Mouse (Mus musculus) liver, embryonic 12.5 days (tissue): ENCODE data around the gene Ccin. TPM values are rescaled to one million over a fixed set of nuclear protein-coding genes. Genes with fewer than 3 reads are reported as not detected.

ENCODE experiments used
- ATAC-seq: fragments of 200-750 bp; cut with Nextera tagmentation; 2 replicates; pipeline ENCODE4 v1.8.0; 2017; ENCODE audit warnings: moderate number of reproducible peaks, mild to moderate bottlenecking, moderate library complexity
- H3K27ac ChIP-seq: fragments of 300-500 bp; sonication (generic); 2 replicates; pipeline ENCODE4 v1.5.1; 2016; ENCODE audit warnings: mild to moderate bottlenecking
- H3K27me3 ChIP-seq: fragments of 300-500 bp; sonication (generic); replicated peaks from 2 replicates; pipeline ENCODE4 v1.6.1; 2016; ENCODE audit warnings: mild to moderate bottlenecking, moderate library complexity
- H3K36me3 ChIP-seq: fragments of 300-500 bp; sonication (generic); 2 replicates; pipeline ENCODE4 v1.6.1; 2016; ENCODE audit warnings: mild to moderate bottlenecking, moderate library complexity
- H3K4me1 ChIP-seq: fragments of 300-500 bp; sonication (generic); 2 replicates; pipeline ENCODE4 v1.6.1; 2016
- H3K4me2 ChIP-seq: fragments of 300-500 bp; sonication (generic); 2 replicates; pipeline ENCODE4 v1.6.1; 2016; ENCODE audit warnings: mild to moderate bottlenecking, moderate library complexity
- H3K4me3 ChIP-seq: fragments of 300-500 bp; sonication (generic); 2 replicates; pipeline ENCODE4 v1.5.1; 2016; ENCODE audit warnings: mild to moderate bottlenecking, moderate library complexity
- H3K9ac ChIP-seq: fragments of 300-500 bp; sonication (generic); 2 replicates; pipeline ENCODE4 v1.6.1; 2016; ENCODE audit warnings: mild to moderate bottlenecking, moderate library complexity
- H3K9me3 ChIP-seq: fragments of 300-500 bp; sonication (generic); replicated peaks from 2 replicates; pipeline ENCODE4 v1.6.1; 2016; ENCODE audit warnings: mild to moderate bottlenecking, moderate library complexity
- WGBS: fragments of 180-500 bp; shearing (Covaris S2); methylation state at CpG from one replicate; pipeline ENCODE4 v1.1.7; 2016; ENCODE audit not compliant: insufficient replicate concordance; 5-methylcytosine and 5-hydroxymethylcytosine counted together
- polyA plus RNA-seq: library from polyadenylated mRNA; unstranded; fragments of >200 nt; fragmentation: Nextera tagmentation; extraction: Ambion mirVana; gene quantifications from 2 replicates; pipeline ENCODE4 v1.2.1, GENCODE M21; 2016

Gene Ccin
- polyA plus RNA-seq, 1 experiment from 2014 or later = not detected

- no peak overlapping the region for H3K9ac ChIP-seq
- H3K4me1 ChIP-seq = peaks cover 48% of the 10 kb centered on the region
- H3K4me3 ChIP-seq = no peak overlapping the region
- 0 out of 2 replicates have a peak, but pooled peaks cover 5% of the 10 kb centered on the region for H3K27me3 ChIP-seq
- no peak overlapping the region for H3K4me2 ChIP-seq
- WGBS = 60% methylated on average over 17 of the region's 17 CpGs
- H3K27ac ChIP-seq = peak overlapping the region; percentile 53
- H3K36me3 ChIP-seq = peaks cover 34% of the 10 kb centered on the region
- no peak for ATAC-seq
- H3K9me3 ChIP-seq = no peaks in the 10 kb centered on the region
Measured at GRCm38 (mm10) chr4:43978521-43979443, 4.5 kb upstream of the Ccin start.

GRCm38 (mm10) chr4:43979746-43980145 is 3.5 kb upstream of the Ccin start:
- peaks cover 39% of the 10 kb centered on the region for H3K4me1 ChIP-seq
- no peak overlapping the region for H3K4me3 ChIP-seq
- WGBS = 78% methylated on average over 3 of the region's 3 CpGs
- no peak overlapping the region; the same call in 1 of the 2 replicates for H3K27ac ChIP-seq
- H3K36me3 ChIP-seq = peaks cover 28% of the 10 kb centered on the region
- H3K9me3 ChIP-seq = no peaks in the 10 kb centered on the region
- H3K4me2 ChIP-seq = no peak overlapping the region
- no peak overlapping the region for H3K9ac ChIP-seq
- peaks cover 5% of the 10 kb centered on the region; the same call in 1 of the 2 replicates for H3K27me3 ChIP-seq
- ATAC-seq = no peak

- Histone ChIP-seq H3K27ac (no peak overlapping the region; the same call in 1 of the 2 replicates), H3K9me3 (no peaks in the 10 kb centered on the region), H3K4me1 (peaks cover 34% of the 10 kb centered on the region), H3K27me3 (peaks cover 5% of the 10 kb centered on the region; the same call in 1 of the 2 replicates), H3K36me3 (peaks cover 27% of the 10 kb centered on the region), H3K9ac (no peak overlapping the region), H3K4me3 (no peak overlapping the region), H3K4me2 (no peak overlapping the region)
- 73% methylated on average over 4 of the region's 4 CpGs for WGBS
- no peak for ATAC-seq
Measured at GRCm38 (mm10) chr4:43980236-43980635, 3.0 kb upstream of the Ccin start.

- WGBS = 90% methylated on average over 6 of the region's 6 CpGs
- H3K27me3 ChIP-seq = peaks cover 8% of the 10 kb centered on the region; the same call in 1 of the 2 replicates
- H3K4me2 ChIP-seq = no peak overlapping the region
- H3K36me3 ChIP-seq = peaks cover 26% of the 10 kb centered on the region
- H3K27ac ChIP-seq = no peak overlapping the region
- peaks cover 32% of the 10 kb centered on the region for H3K4me1 ChIP-seq
- H3K9me3 ChIP-seq = no peaks in the 10 kb centered on the region
- H3K4me3 ChIP-seq = no peak overlapping the region
- no peak overlapping the region for H3K9ac ChIP-seq
- no peak for ATAC-seq
Measured at GRCm38 (mm10) chr4:43980846-43981245, 2.4 kb upstream of the Ccin start.

DNA sequence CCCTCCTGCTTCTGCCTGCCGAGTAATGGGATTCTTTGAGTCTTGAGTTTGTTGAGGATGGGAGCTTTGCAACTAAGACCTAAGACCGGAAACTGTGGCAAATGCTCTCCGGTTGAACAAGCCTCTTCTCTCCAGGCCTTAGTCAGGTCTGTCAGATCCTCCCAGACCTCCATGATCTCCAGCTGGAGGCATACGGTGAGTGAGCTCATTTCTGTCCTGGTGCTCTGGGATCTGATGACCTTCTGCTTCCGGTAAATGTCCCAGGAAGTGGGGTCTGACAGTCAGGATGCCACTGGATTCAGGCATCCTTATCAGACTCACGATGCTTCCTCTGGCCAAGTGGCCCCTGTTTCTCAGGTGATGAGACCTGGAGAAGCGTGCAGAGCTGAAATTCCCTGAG is 2.0 kb upstream of the Ccin start:
- no peak overlapping the region for H3K27ac ChIP-seq
- no peaks in the 10 kb centered on the region for H3K9me3 ChIP-seq
- H3K4me3 ChIP-seq = no peak overlapping the region
- WGBS = 55% methylated on average over 7 of the region's 7 CpGs
- H3K27me3 ChIP-seq = peaks cover 11% of the 10 kb centered on the region; the same call in 1 of the 2 replicates
- H3K9ac ChIP-seq = no peak overlapping the region
- peaks cover 22% of the 10 kb centered on the region for H3K36me3 ChIP-seq
- ATAC-seq = no peak
- no peak overlapping the region for H3K4me2 ChIP-seq
- peaks cover 28% of the 10 kb centered on the region for H3K4me1 ChIP-seq

- Histone ChIP-seq H3K9ac (peak overlapping the region; percentile 69), H3K4me2 (peak overlapping the region; percentile 73), H3K9me3 (no peaks in the 10 kb centered on the region), H3K27me3 (peaks cover 13% of the 10 kb centered on the region; the same call in 1 of the 2 replicates), H3K4me3 (peak overlapping the region; percentile 48), H3K4me1 (peaks cover 27% of the 10 kb centered on the region), H3K27ac (peak overlapping the region; percentile 59), H3K36me3 (peaks cover 18% of the 10 kb centered on the region)
- ATAC-seq = peak; percentile 90
- WGBS = 3% methylated on average over 24 of the region's 24 CpGs
Measured at GRCm38 (mm10) chr4:43982053-43982732, 1.1 kb upstream of the Ccin start.

DNA sequence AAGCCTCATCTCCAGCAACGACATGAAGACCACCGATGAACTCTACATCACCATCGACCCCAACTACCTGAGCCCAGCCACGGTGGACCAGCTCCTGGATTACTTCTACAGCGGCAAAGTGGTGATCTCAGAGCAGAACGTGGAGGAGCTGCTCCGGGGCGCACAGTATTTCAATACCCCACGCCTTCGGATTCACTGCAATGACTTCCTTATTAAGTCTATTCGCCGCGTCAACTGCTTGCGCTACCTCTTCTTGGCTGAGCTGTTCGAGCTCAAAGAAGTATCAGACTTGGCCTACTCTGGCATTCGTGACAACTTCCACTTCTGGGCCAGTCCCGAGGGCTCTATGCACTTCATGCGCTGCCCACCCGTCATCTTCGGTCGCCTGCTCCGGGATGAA is 473 bp downstream of the Ccin start:
- Histone ChIP-seq H3K27me3 (peaks cover 13% of the 10 kb centered on the region; the same call in 1 of the 2 replicates), H3K4me1 (peaks cover 20% of the 10 kb centered on the region), H3K9ac (no peak overlapping the region), H3K36me3 (peaks cover 5% of the 10 kb centered on the region; the same call in 1 of the 2 replicates), H3K27ac (no peak overlapping the region), H3K4me2 (no peak overlapping the region), H3K4me3 (no peak overlapping the region), H3K9me3 (no peaks in the 10 kb centered on the region)
- no peak for ATAC-seq
- 88% methylated on average over 22 of the region's 22 CpGs for WGBS

- 83% methylated on average over 19 of the region's 19 CpGs for WGBS
- ATAC-seq = no peak
- Histone ChIP-seq H3K27me3 (peaks cover 13% of the 10 kb centered on the region; the same call in 1 of the 2 replicates), H3K4me3 (no peak overlapping the region), H3K9me3 (no peaks in the 10 kb centered on the region), H3K36me3 (peaks cover 5% of the 10 kb centered on the region; the same call in 1 of the 2 replicates), H3K4me2 (no peak overlapping the region), H3K27ac (no peak overlapping the region), H3K4me1 (peaks cover 16% of the 10 kb centered on the region), H3K9ac (no peak overlapping the region)
Measured at GRCm38 (mm10) chr4:43984326-43984725, 1.0 kb downstream of the Ccin start.

DNA sequence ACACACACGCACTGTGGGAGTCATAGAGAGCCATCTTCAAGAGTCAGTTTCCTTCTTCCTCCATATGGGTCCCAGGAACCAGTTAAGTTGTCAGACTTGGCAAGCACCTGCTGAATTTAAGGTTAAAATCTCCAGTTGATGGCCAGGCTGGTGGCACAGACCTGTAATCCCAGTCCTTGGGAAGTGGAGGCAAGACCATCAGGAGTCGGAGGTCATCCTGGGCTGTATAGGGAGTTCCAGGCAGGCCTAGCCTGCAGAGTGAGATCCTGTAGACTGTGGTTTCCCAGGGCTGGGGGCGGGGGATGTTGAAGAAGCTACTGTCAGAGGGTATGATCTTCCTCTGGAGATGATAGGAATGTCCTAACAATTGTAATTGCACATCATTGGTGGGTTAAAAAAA is 5.7 kb downstream of the Ccin start:
- H3K27ac ChIP-seq = no peak overlapping the region
- no peaks in the 10 kb centered on the region for H3K36me3 ChIP-seq
- H3K27me3 ChIP-seq = peaks cover 8% of the 10 kb centered on the region; the same call in 1 of the 2 replicates
- no peaks in the 10 kb centered on the region for H3K9me3 ChIP-seq
- no peak overlapping the region for H3K9ac ChIP-seq
- H3K4me3 ChIP-seq = no peak overlapping the region
- ATAC-seq = no peak
- no peaks in the 10 kb centered on the region for H3K4me1 ChIP-seq
- WGBS = 72% methylated on average over 3 of the region's 3 CpGs
- no peak overlapping the region for H3K4me2 ChIP-seq

DNA sequence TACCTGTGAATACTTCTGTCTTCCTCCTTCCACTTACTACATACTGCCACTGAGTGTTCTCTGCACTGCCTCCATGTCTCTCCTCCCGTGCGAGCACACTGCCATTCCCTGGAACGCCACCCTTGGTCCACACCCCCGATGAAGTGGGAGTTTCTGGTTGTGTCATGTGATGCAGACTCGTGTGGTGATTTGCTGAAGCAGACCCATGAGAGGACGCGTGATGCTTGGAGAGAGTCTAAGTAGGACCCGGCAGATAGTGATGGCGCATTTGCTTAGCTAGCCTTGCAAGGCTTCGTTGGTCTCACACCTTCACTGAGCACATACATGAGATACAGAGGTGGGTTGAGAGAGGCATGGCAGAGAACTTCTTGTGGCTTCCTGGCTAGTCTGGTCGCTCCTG is 9.8 kb downstream of the Ccin start:
- 86% methylated on average over 11 of the region's 11 CpGs for WGBS
- no peaks in the 10 kb centered on the region for H3K36me3 ChIP-seq
- no peak overlapping the region for H3K27ac ChIP-seq
- H3K9me3 ChIP-seq = no peaks in the 10 kb centered on the region
- H3K4me2 ChIP-seq = no peak overlapping the region
- H3K4me1 ChIP-seq = no peaks in the 10 kb centered on the region
- no peaks in the 10 kb centered on the region for H3K27me3 ChIP-seq
- no peak overlapping the region for H3K9ac ChIP-seq
- no peak for ATAC-seq
- no peak overlapping the region for H3K4me3 ChIP-seq

- H3K27ac ChIP-seq = no peak overlapping the region
- H3K27me3 ChIP-seq = no peaks in the 10 kb centered on the region
- no peaks in the 10 kb centered on the region for H3K4me1 ChIP-seq
- WGBS = 71% methylated on average over 2 of the region's 2 CpGs
- H3K9me3 ChIP-seq = no peaks in the 10 kb centered on the region
- no peak overlapping the region for H3K9ac ChIP-seq
- H3K36me3 ChIP-seq = no peaks in the 10 kb centered on the region
- no peak overlapping the region for H3K4me2 ChIP-seq
- ATAC-seq = no peak
- no peak overlapping the region for H3K4me3 ChIP-seq
Measured at GRCm38 (mm10) chr4:43994342-43994741, 11.1 kb downstream of the Ccin start.

- Histone ChIP-seq H3K9me3 (no peaks in the 10 kb centered on the region), H3K27me3 (no peaks in the 10 kb centered on the region), H3K4me3 (peak overlapping the region; percentile 52), H3K27ac (peak overlapping the region; percentile 95), H3K36me3 (peaks cover 20% of the 10 kb centered on the region), H3K4me1 (peaks cover 34% of the 10 kb centered on the region), H3K9ac (peak overlapping the region; percentile 62), H3K4me2 (peak overlapping the region; percentile 77)
- WGBS = 43% methylated on average over 6 of the region's 6 CpGs
- peak; percentile 80 for ATAC-seq
Measured at GRCm38 (mm10) chr4:44003622-44004021, 20.3 kb downstream of the Ccin start.
